Mouse (Mus musculus) embryonic stem cell, embryonic (primary cell): ENCODE results near the gene AI413582.

Experiments
- CTCF ChIA-PET, 4 experiments: fragments of 300-600 bp in 2 of 4; fragments of 350-600 bp in 2 of 4; sonication (Branson Sonifier 250); formaldehyde crosslinking; loops; one replicate each; lab custom pipeline; 2022; ENCODE audit warnings: inconsistent platforms in 2 of 4; lab: Charles Lee
- POLR2A ChIA-PET, 4 experiments: fragments of 300-600 bp in 2 of 4; fragments of 350-600 bp in 2 of 4; sonication (Branson Sonifier 250); formaldehyde crosslinking; loops; one replicate each; lab custom pipeline; 2022; ENCODE audit warnings: antibody characterized with exemption in 4 of 4, inconsistent platforms in 1 of 4; lab: Charles Lee

The AI413582 gene

GRCm38 (mm10) chr17:27528030-27528429 lies 37.5 kb downstream of the AI413582 start:
- CTCF ChIA-PET = interaction anchor here in 3 of 4 experiments (0.5 to 1.3 kb wide), 6 partner anchors 44 to 338 kb away, joined by 3 to 4 read pairs (median 3); no protein-coding TSS in a partner anchor

GRCm38 (mm10) chr17:27527188-27527587 lies 38.4 kb downstream of the AI413582 start:
- ChIA-PET POLR2A (interaction anchor here in 2 of 4 experiments (0.9 to 3.0 kb wide), 6 partner anchors 29 to 515 kb away, joined by 3 to 17 read pairs (median 4); partner anchors contain the start of genes Hmga1 (in 1 of the 2) and Itpr3 (in 1 of the 2)), CTCF (interaction anchor here (0.5 to 1.5 kb wide), 6 partner anchors 7 to 440 kb away, joined by 3 to 13 read pairs (median 4); no protein-coding TSS in a partner anchor)

More at GRCm38 (mm10) chr17:27528030-27528429, 37.5 kb downstream of the AI413582 start:
- POLR2A ChIA-PET = interaction anchor here in 3 of 4 experiments (0.5 to 3.0 kb wide), 16 partner anchors 10 to 516 kb away, joined by 3 to 17 read pairs (median 4); partner anchors contain the start of genes Hmga1 (in 2 of the 3) and Itpr3 (in 1 of the 3)

- ChIA-PET CTCF (interaction anchor here in 2 of 4 experiments (0.5 to 0.7 kb wide), 2 partner anchors 262 to 282 kb away, joined by 3 to 6 read pairs; no protein-coding TSS in a partner anchor), POLR2A (interaction anchor here in 1 of 4 experiments (0.7 kb wide), 1 partner anchor 118 kb away, joined by 3 read pairs; no protein-coding TSS in a partner anchor)
These were observed 42.4 kb downstream of the AI413582 start for GRCm38 (mm10) chr17:27523121-27523520.

DNA sequence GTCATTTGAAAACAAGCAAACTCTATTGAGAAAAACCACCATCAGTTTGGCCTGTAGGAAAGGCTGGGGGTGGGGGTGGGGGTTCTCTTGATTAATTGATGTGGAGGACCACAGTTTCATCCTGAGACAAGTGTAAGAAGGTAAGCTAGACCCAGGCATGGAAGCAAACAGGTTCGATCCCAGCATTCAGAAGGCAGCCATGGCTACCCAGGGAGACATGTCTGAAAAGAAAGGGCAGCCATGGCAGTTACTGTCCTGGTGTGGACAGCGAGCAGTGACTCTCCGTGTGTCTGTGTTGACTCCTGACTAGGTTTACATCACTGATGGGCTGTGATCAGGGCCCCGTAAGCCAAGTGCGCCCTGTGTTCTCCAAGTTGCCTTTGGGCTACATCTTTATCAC lies 44.3 kb downstream of the AI413582 start, which contains the start of gene Grm4:
Gene Grm4 (minus strand): TSS at position 101 of the 400 bp plus-strand sequence.
- ChIA-PET CTCF (interaction anchor here in 1 of 4 experiments (2.1 kb wide), 1 partner anchor 264 kb away, joined by 5 read pairs; no protein-coding TSS in a partner anchor), POLR2A (no interaction called here)

GRCm38 (mm10) chr17:27520557-27520956 lies 45.0 kb downstream of the AI413582 start:
- ChIA-PET CTCF (interaction anchor here in 1 of 4 experiments (1.0 to 2.1 kb wide), 4 partner anchors 12 to 331 kb away, joined by 3 to 5 read pairs (median 4); no protein-coding TSS in a partner anchor), POLR2A (interaction anchor here in 2 of 4 experiments (1.1 to 2.0 kb wide), 2 partner anchors 17 to 36 kb away, joined by 3 to 7 read pairs; partner anchors contain the start of gene Hmga1 (in 1 of the 2))

DNA sequence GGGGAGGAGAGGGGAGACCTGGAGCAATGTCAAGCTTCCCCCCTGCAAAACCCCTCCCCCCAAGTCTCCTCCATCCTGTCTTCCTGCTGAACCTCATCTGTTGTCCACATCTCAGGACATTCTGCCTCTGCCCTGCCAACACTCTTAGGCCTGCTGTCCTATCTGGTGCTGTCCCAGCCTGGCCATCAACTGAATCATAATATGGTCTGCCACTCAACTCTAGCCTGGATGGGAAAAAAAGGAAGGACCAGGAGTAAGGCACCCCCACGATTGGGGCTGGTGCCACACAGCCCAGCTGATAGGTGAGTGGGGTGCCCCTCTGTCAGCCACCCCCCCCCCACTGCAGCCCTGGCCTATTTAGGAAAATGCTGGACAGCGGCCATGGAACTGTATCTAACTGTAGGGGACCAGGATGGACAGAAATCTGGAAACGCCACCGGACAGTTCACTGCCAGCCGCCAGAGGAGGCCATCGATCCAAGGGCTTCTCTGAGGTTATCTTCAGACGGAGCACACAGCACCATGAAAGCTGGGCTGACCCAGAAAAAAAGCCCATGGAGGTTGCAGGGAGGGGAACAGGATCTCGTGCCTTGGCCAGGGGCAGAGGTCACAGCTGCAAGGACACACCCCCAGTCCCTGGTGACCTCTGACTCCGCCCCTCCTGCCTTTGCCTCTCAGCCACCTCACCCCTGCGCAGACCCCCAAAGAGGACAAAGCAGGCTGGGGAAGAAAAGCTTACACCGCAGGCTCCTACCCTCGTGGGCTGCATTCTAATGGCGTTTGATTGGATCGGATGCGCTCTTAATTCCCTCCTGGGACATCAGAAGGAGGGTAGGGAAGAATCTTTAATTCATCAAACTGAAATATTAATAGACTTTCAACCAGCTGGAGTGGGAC lies 46.6 kb downstream of the AI413582 start:
- ChIA-PET CTCF (interaction anchor here (0.6 to 2.1 kb wide), 11 partner anchors 9 to 329 kb away, joined by 3 to 5 read pairs (median 3); no protein-coding TSS in a partner anchor), POLR2A (interaction anchor here in 2 of 4 experiments (0.6 to 2.0 kb wide), 13 partner anchors 10 to 374 kb away, joined by 3 to 7 read pairs (median 3); partner anchors contain the start of gene Hmga1 (in 2 of the 2))

DNA sequence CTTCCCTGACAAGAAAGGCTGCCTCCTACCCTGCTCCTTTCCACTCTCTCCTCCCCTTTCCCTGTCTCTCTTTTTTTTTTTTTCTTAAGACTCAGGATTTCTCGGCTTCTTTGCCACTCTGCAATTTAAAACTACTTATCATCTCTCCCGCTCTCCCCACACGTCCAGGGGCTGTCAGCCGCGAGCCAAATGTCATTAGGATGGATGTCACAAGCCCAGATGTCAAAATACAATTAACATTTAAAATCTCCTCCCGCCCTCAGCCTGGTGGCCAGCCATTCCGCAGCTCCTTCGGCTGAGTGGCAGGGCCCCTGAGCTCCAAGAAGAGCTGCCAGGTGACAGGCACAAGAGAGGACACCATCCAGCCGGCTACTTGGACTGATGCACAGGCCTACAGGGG lies 47.3 kb downstream of the AI413582 start:
- ChIA-PET POLR2A (interaction anchor here in 2 of 4 experiments (0.6 to 2.0 kb wide), 7 partner anchors 9 to 374 kb away, joined by 3 to 7 read pairs (median 4); no protein-coding TSS in a partner anchor), CTCF (interaction anchor here in 3 of 4 experiments (0.7 to 1.7 kb wide), 4 partner anchors 17 to 328 kb away, joined by 3 read pairs; no protein-coding TSS in a partner anchor)

DNA sequence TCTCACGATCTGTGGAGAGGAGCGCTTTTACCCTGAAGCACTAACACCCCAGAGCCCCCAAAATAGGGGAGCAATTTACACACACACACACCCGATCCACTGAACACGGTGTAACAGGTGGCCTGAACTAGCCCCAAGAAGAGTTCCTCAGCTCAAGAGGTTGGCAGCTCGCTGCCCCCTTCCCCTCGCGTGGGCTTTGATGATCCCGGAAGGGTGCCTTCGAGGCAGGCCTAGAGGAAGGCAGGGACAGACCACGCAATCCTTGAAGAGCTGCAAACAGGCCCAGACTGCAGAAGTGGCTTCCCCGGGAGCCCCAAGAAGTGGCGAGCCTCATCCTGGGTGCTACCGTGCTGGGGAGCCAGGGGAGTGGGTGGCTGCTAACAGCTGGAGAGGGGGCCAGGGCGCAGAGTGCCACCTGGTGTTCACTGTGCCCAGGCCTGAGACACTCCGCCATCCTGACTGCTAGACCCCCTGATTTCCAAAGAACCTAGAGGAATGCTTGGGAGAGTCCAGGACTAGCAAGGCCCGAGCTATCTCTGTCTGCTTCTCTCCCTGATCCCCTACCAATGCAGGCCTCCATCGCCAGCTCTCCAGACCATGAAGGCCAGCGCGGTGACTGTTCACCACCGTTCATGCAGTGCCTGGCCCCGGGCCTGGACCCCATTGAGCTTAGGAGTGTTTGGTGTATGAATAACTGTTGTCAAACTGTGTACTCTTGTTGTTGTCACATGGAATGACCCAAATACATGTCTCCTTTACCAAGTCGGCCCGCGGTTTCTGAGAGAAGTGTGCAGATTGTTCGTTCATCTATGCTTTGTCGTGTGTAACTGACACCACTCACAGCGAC lies 51.4 kb downstream of the AI413582 start:
- POLR2A ChIA-PET = interaction anchor here in 3 of 4 experiments (0.6 to 2.5 kb wide), 12 partner anchors 10 to 1003 kb away, joined by 3 to 10 read pairs (median 4); partner anchors contain the start of gene AI413582 (in 1 of the 3)
- CTCF ChIA-PET = interaction anchor here (0.7 to 1.8 kb wide), 13 partner anchors 9 to 324 kb away, joined by 3 to 5 read pairs (median 3); no protein-coding TSS in a partner anchor
